Mouse (Mus musculus): ENCODE data around the gene Tex13b.
"Not testable (repeated sequence)": the region's sequence is repeated elsewhere in the genome, so short reads cannot be mapped to it uniquely, and the experiment has no call there.

The Tex13b gene

GRCm38 (mm10) chrX:140813312-140814006 lies at the start of gene Tex13b:
Gene Tex13b, minus strand, starts transcription at chrX:140813433.
- DNase-seq (ENCODE audit: low read depth, low spot score): no peak

GRCm38 (mm10) chrX:140862760-140863159 lies 49.5 kb upstream of the Tex13b start:
- DNase-seq (ENCODE audit: low read depth, low spot score): peak; percentile 35

GRCm38 (mm10) chrX:140857445-140857844 lies 44.2 kb upstream of the Tex13b start:
- peak; percentile 69 for DNase-seq (ENCODE audit: low read depth, low spot score)

GRCm38 (mm10) chrX:140857040-140857439 lies 43.8 kb upstream of the Tex13b start:
- not testable (repeated sequence) for DNase-seq (ENCODE audit: low read depth, low spot score)

- DNase-seq (ENCODE audit: low read depth, low spot score): no peak
These were observed 41.3 kb upstream of the Tex13b start for GRCm38 (mm10) chrX:140854561-140854960.

- DNase-seq (ENCODE audit: low read depth, low spot score): peak; percentile 11
These were observed 32.2 kb upstream of the Tex13b start for GRCm38 (mm10) chrX:140845401-140845800.

GRCm38 (mm10) chrX:140839887-140840286 lies 26.7 kb upstream of the Tex13b start:
- no peak for DNase-seq (ENCODE audit: low read depth, low spot score)

- no peak for DNase-seq (ENCODE audit: low read depth, low spot score)
These were observed 24.8 kb upstream of the Tex13b start for GRCm38 (mm10) chrX:140838077-140838476.

- DNase-seq (ENCODE audit: low read depth, low spot score): no peak
These were observed 18.5 kb upstream of the Tex13b start for GRCm38 (mm10) chrX:140831706-140832105.

- no peak for DNase-seq (ENCODE audit: low read depth, low spot score)
These were observed 9.1 kb upstream of the Tex13b start for GRCm38 (mm10) chrX:140822295-140822694.

- no peak for DNase-seq (ENCODE audit: low read depth, low spot score)
These were observed 7.9 kb downstream of the Tex13b start for GRCm38 (mm10) chrX:140805340-140805739.

- no peak for DNase-seq (ENCODE audit: low read depth, low spot score)
These were observed 43.4 kb downstream of the Tex13b start for GRCm38 (mm10) chrX:140769794-140770193.

Measured in A20 (cell line).